Mouse (Mus musculus): ENCODE results near the gene Ppp2r5c. TPM values are rescaled to one million over a fixed set of nuclear protein-coding genes. Genes with fewer than 3 reads are reported as not detected.

Ppp2r5c gene
- polyA plus RNA-seq, 1 experiment from 2014 or later: 55.5 TPM

GRCm38 (mm10) chr12:110424008-110424704, 22.8 kb upstream of the Ppp2r5c start:
- Histone ChIP-seq H3K4me3 (ENCODE audit: low read depth, low read length) (no peak overlapping the region), H3K9me3 (ENCODE audit: low read length) (no peaks in the 10 kb centered on the region), H3K9ac (replicated peaks) (no peak overlapping the region), H3K4me2 (ENCODE audit: low read depth, low read length) (no peak overlapping the region), H3K4me1 (ENCODE audit: insufficient read depth) (no peaks in the 10 kb centered on the region), H3K27ac (ENCODE audit: low read depth) (peak overlapping the region; percentile 34; the same call in 1 of the 2 replicates), H3K36me3 (replicated peaks; ENCODE audit: insufficient read depth, low read length) (no peaks in the 10 kb centered on the region), H3K27me3 (ENCODE audit: insufficient read depth, low read length) (no peaks in the 10 kb centered on the region)
- 72% methylated on average over 5 of the region's 5 CpGs for WGBS (ENCODE audit: insufficient replicate concordance)
- peak; percentile 67 for ATAC-seq
- DNase-seq: no peak
- no peak for TF ChIP-seq CTCF (IDR thresholded peaks at IDR 0.05; ENCODE audit: low read depth)
- TF ChIP-seq EP300 (IDR thresholded peaks at IDR 0.05; ENCODE audit: low read depth): no peak

GRCm38 (mm10) chr12:110426417-110427010, 20.4 kb upstream of the Ppp2r5c start:
- DNase-seq (no peak), ATAC-seq (no peak)
- no peak overlapping the region for H3K4me2 ChIP-seq (ENCODE audit: low read depth, low read length)
- TF ChIP-seq CTCF (IDR thresholded peaks at IDR 0.05; ENCODE audit: low read depth) (no peak), EP300 (IDR thresholded peaks at IDR 0.05; ENCODE audit: low read depth) (no peak)
- no peak overlapping the region for H3K9ac ChIP-seq (replicated peaks)
- no peaks in the 10 kb centered on the region for H3K9me3 ChIP-seq (ENCODE audit: low read length)
- H3K36me3 ChIP-seq (replicated peaks; ENCODE audit: insufficient read depth, low read length): no peaks in the 10 kb centered on the region
- WGBS (ENCODE audit: insufficient replicate concordance): 74% methylated on average over 13 of the region's 13 CpGs
- H3K4me3 ChIP-seq (ENCODE audit: low read depth, low read length): no peak overlapping the region
- H3K4me1 ChIP-seq (ENCODE audit: insufficient read depth): no peaks in the 10 kb centered on the region
- no peaks in the 10 kb centered on the region for H3K27me3 ChIP-seq (ENCODE audit: insufficient read depth, low read length)
- H3K27ac ChIP-seq (ENCODE audit: low read depth): no peak overlapping the region

- TF ChIP-seq CTCF (IDR thresholded peaks at IDR 0.05; ENCODE audit: low read depth) (no peak), EP300 (IDR thresholded peaks at IDR 0.05; ENCODE audit: low read depth) (no peak)
- no peaks in the 10 kb centered on the region for H3K36me3 ChIP-seq (replicated peaks; ENCODE audit: insufficient read depth, low read length)
- WGBS (ENCODE audit: insufficient replicate concordance): 60% methylated on average over 12 of the region's 12 CpGs
- no peak overlapping the region for H3K9ac ChIP-seq (replicated peaks)
- no peak overlapping the region for H3K27ac ChIP-seq (ENCODE audit: low read depth)
- H3K4me1 ChIP-seq (ENCODE audit: insufficient read depth): no peaks in the 10 kb centered on the region
- H3K27me3 ChIP-seq (ENCODE audit: insufficient read depth, low read length): no peaks in the 10 kb centered on the region
- no peak for DNase-seq
- no peak for ATAC-seq
- no peak overlapping the region for H3K4me3 ChIP-seq (ENCODE audit: low read depth, low read length)
- H3K9me3 ChIP-seq (ENCODE audit: low read length): no peaks in the 10 kb centered on the region
- no peak overlapping the region for H3K4me2 ChIP-seq (ENCODE audit: low read depth, low read length)
These were observed 17.5 kb upstream of the Ppp2r5c start for GRCm38 (mm10) chr12:110429340-110429973.

GRCm38 (mm10) chr12:110429990-110430389, 16.9 kb upstream of the Ppp2r5c start:
- ATAC-seq (no peak), DNase-seq (no peak)
- TF ChIP-seq EP300 (IDR thresholded peaks at IDR 0.05; ENCODE audit: low read depth) (no peak), CTCF (IDR thresholded peaks at IDR 0.05; ENCODE audit: low read depth) (no peak)
- Histone ChIP-seq H3K9me3 (ENCODE audit: low read length) (no peaks in the 10 kb centered on the region), H3K27me3 (ENCODE audit: insufficient read depth, low read length) (no peaks in the 10 kb centered on the region), H3K4me3 (ENCODE audit: low read depth, low read length) (no peak overlapping the region), H3K36me3 (replicated peaks; ENCODE audit: insufficient read depth, low read length) (no peaks in the 10 kb centered on the region), H3K4me1 (ENCODE audit: insufficient read depth) (no peaks in the 10 kb centered on the region), H3K27ac (ENCODE audit: low read depth) (no peak overlapping the region), H3K9ac (replicated peaks) (no peak overlapping the region), H3K4me2 (ENCODE audit: low read depth, low read length) (no peak overlapping the region)
- 76% methylated on average over 10 of the region's 10 CpGs for WGBS (ENCODE audit: insufficient replicate concordance)

- no peaks in the 10 kb centered on the region for H3K9me3 ChIP-seq (ENCODE audit: low read length)
- H3K4me2 ChIP-seq (ENCODE audit: low read depth, low read length): no peak overlapping the region
- H3K27ac ChIP-seq (ENCODE audit: low read depth): no peak overlapping the region
- WGBS (ENCODE audit: insufficient replicate concordance): 61% methylated on average over 7 of the region's 7 CpGs
- no peaks in the 10 kb centered on the region for H3K27me3 ChIP-seq (ENCODE audit: insufficient read depth, low read length)
- H3K9ac ChIP-seq (replicated peaks): no peak overlapping the region
- TF ChIP-seq EP300 (IDR thresholded peaks at IDR 0.05; ENCODE audit: low read depth): no peak
- TF ChIP-seq CTCF (IDR thresholded peaks at IDR 0.05; ENCODE audit: low read depth): no peak
- no peaks in the 10 kb centered on the region for H3K36me3 ChIP-seq (replicated peaks; ENCODE audit: insufficient read depth, low read length)
- no peak overlapping the region for H3K4me3 ChIP-seq (ENCODE audit: low read depth, low read length)
- DNase-seq (peak; percentile 29), ATAC-seq (no peak)
- no peaks in the 10 kb centered on the region for H3K4me1 ChIP-seq (ENCODE audit: insufficient read depth)
These were observed 15.1 kb upstream of the Ppp2r5c start for GRCm38 (mm10) chr12:110431805-110432204.

- Histone ChIP-seq H3K9me3 (ENCODE audit: low read length) (no peaks in the 10 kb centered on the region; the same call in 1 of the 2 replicates), H3K4me3 (ENCODE audit: low read depth, low read length) (no peak overlapping the region), H3K36me3 (replicated peaks; ENCODE audit: insufficient read depth, low read length) (no peaks in the 10 kb centered on the region), H3K4me1 (ENCODE audit: insufficient read depth) (0 out of 2 replicates have a peak, but pooled peaks cover 3% of the 10 kb centered on the region), H3K4me2 (ENCODE audit: low read depth, low read length) (peak overlapping the region; percentile 22; the same call in 1 of the 2 replicates), H3K27ac (ENCODE audit: low read depth) (peak overlapping the region; percentile 67), H3K9ac (replicated peaks) (no peak overlapping the region), H3K27me3 (ENCODE audit: insufficient read depth, low read length) (no peaks in the 10 kb centered on the region)
- DNase-seq (peak; percentile 47), ATAC-seq (peak; percentile 43; the same call in 1 of the 2 replicates)
- WGBS (ENCODE audit: insufficient replicate concordance): 31% methylated on average over 9 of the region's 9 CpGs
- TF ChIP-seq CTCF (IDR thresholded peaks at IDR 0.05; ENCODE audit: low read depth) (no peak), EP300 (IDR thresholded peaks at IDR 0.05; ENCODE audit: low read depth) (no peak)
These were observed 10.1 kb upstream of the Ppp2r5c start for GRCm38 (mm10) chr12:110436638-110437366.
